Mouse (Mus musculus) heart, postnatal 4 days (tissue): ENCODE measurements around the gene Caps2. TPM values are rescaled to one million over a fixed set of nuclear protein-coding genes. Genes with fewer than 3 reads are reported as not detected.
"Not testable (repeated sequence)": the region's sequence is repeated elsewhere in the genome, so short reads cannot be mapped to it uniquely, and the experiment has no call there.

Source experiments
- DNase-seq: peaks from one replicate; pipeline ENCODE4 v3.0.0; 2021
- total RNA-seq, 2 experiments: library from RNA; stranded (reverse); gene quantifications; 2 replicates each; pipeline ENCODE4 v1.2.3; 2021

Caps2 gene
- total RNA-seq = not detected

GRCm38 (mm10) chr10:112163168-112163766, at the start of gene Caps2:
Gene Caps2, plus strand, starts transcription at chr10:112163621.
- DNase-seq = no peak

GRCm38 (mm10) chr10:112125090-112125489, 38.3 kb upstream of the Caps2 start:
- not testable (repeated sequence) for DNase-seq

- not testable (repeated sequence) for DNase-seq
Measured at GRCm38 (mm10) chr10:112127682-112128230, 35.7 kb upstream of the Caps2 start.

GRCm38 (mm10) chr10:112132194-112132593, 31.2 kb upstream of the Caps2 start:
- DNase-seq = no peak

- DNase-seq = peak; percentile 27
Measured at GRCm38 (mm10) chr10:112138050-112138870, 25.2 kb upstream of the Caps2 start.

GRCm38 (mm10) chr10:112138871-112139430, 24.5 kb upstream of the Caps2 start:
- no peak for DNase-seq

GRCm38 (mm10) chr10:112139834-112140233, 23.6 kb upstream of the Caps2 start:
- no peak for DNase-seq

- DNase-seq = peak; percentile 63
Measured at GRCm38 (mm10) chr10:112159882-112160560, 3.4 kb upstream of the Caps2 start, which contains the start of gene Glipr1l3. Gene Glipr1l3, minus strand, starts transcription at chr10:112160327.

GRCm38 (mm10) chr10:112177027-112177426, 13.6 kb downstream of the Caps2 start:
- not testable (repeated sequence) for DNase-seq

GRCm38 (mm10) chr10:112193919-112194318, 30.5 kb downstream of the Caps2 start:
- not testable (repeated sequence) for DNase-seq

- peak; percentile 8 for DNase-seq
Measured at GRCm38 (mm10) chr10:112203463-112203862, 40.0 kb downstream of the Caps2 start.

GRCm38 (mm10) chr10:112227073-112227472, 63.7 kb downstream of the Caps2 start:
- DNase-seq = no peak

- not testable (repeated sequence) for DNase-seq
Measured at GRCm38 (mm10) chr10:112229091-112229843, 65.8 kb downstream of the Caps2 start.

GRCm38 (mm10) chr10:112232733-112233132, 69.3 kb downstream of the Caps2 start:
- DNase-seq = not testable (repeated sequence)

GRCm38 (mm10) chr10:112235396-112235940, 72.0 kb downstream of the Caps2 start:
- not testable (repeated sequence) for DNase-seq

- DNase-seq = no peak
Measured at GRCm38 (mm10) chr10:112248273-112248672, 84.9 kb downstream of the Caps2 start.

GRCm38 (mm10) chr10:112263467-112263866, 100.0 kb downstream of the Caps2 start:
- no peak for DNase-seq
